Comparison of ENCODE assay signal across 7 mouse cellular contexts in the genomic region with DNA sequence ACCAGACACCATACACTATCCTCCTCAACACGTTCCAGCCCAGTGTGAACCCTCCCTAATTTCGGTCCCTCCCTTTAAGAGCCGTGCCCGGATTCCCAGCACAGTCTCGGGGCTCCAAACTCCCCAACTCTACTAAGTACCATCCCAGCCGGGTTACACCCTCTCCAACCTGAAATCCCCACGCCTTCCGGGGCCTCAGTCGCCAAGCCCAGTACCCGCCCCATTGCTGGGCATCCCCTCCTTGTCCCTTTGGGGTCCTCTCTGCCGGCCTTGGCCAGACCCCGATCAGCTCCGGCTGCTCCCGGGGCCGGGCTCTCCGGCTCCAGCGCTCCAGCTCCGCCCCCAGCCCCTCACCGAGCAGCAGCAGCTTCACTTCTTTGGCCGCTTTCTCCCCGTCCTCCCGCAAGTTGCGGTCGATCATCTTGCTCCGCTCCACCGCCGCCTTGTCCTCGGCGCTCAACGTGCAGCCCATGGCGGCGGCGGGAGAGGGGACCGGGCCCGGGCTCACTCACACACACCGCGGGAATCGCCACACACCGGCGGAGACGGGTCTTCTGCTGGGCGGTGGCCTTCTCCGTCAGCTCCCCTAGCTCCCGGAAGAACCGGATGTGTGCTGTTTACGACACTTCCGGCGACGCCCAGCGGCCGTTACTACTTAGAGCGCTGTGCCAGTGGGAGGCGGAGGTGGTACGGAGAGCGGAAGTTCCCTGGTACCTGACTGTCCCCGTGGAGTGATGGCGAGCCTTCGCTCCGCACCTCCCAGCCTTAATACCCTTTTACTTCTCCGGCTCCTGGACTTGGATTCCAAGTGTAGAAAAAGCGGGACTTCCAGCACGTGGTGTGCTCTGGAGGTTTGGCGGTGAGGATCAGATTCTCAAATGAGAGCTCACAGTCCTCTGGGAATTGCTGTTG. TPM values are rescaled to one million over a fixed set of nuclear protein-coding genes. Genes with fewer than 3 reads are reported as not detected.
A peak's percentile ranks its signal among the peaks of the same experiment; 100 is the strongest.
DNase-seq lines count a peak whose midpoint lies in the region; ATAC-seq lines count a peak whose summit lies in the region.

A gene (minus strand): TSS at position 613 of the 912 bp plus-strand sequence.

- H3K9me3 ChIP-seq in intestine, embryonic 16.5 days (ENCODE audit: control insufficient read depth, low read length): no peaks in the 10 kb centered on the region
- no peaks in the 10 kb centered on the region for H3K9me3 ChIP-seq in midbrain, embryonic 11.5 days (ENCODE audit: control insufficient read depth, low read length)

- ATAC-seq in intestine, embryonic 16.5 days: peak; percentile 96
- peak; percentile 96 for ATAC-seq in midbrain, embryonic 11.5 days (ENCODE audit: low FRiP score)

- DNase-seq in adrenal gland, adult 8-10 months: peak; percentile 90
- DNase-seq in embryo, embryonic 9.5 days (ENCODE audit: extremely low spot score): peak; percentile 91
- peak; percentile 67 to 90 for DNase-seq in gastrocnemius, postnatal 4 days (ENCODE audit: low spot score in 2 of 2)
- DNase-seq in left cerebral cortex, postnatal 36 days (ENCODE audit: low spot score in 2 of 2): peak; percentile 91 to 93
- peak; percentile 99 for DNase-seq in midbrain, embryonic 11.5 days (ENCODE audit: low spot score, missing footprints)
- DNase-seq in skeletal muscle tissue, adult 2 months (ENCODE audit: low read depth, low spot score): peak; percentile 88

- intact Hi-C loops in left cerebral cortex, postnatal 36 days (cut with DNase I): loop anchor here (5.0 to 10.0 kb wide), 3 partner anchors 58 to 451 kb away; a partner anchor contains a TSS

- H3K27me3 ChIP-seq in intestine, embryonic 16.5 days (replicated peaks; ENCODE audit: control insufficient read depth, insufficient read depth, low read length): no peaks in the 10 kb centered on the region
- no peaks in the 10 kb centered on the region for H3K27me3 ChIP-seq in midbrain, embryonic 11.5 days (ENCODE audit: control insufficient read depth, insufficient read depth, low read length)

- WGBS in intestine, embryonic 16.5 days: under 1% methylated on average over 63 of the region's 63 CpGs
- WGBS in midbrain, embryonic 11.5 days: under 1% methylated on average over 63 of the region's 63 CpGs

- H3K27ac ChIP-seq in intestine, embryonic 16.5 days (ENCODE audit: low read length): peak within 1 kb of the TSS; percentile 90
- H3K27ac ChIP-seq in midbrain, embryonic 11.5 days (ENCODE audit: low read depth, low read length): peak within 1 kb of the TSS; percentile 70

- H3K4me3 ChIP-seq in intestine, embryonic 16.5 days (ENCODE audit: low read length): peak within 1 kb of the TSS; percentile 99
- H3K4me3 ChIP-seq in midbrain, embryonic 11.5 days (ENCODE audit: low read depth, low read length): peak within 1 kb of the TSS; percentile 86

- peak within 1 kb of the TSS; percentile 99 for H3K9ac ChIP-seq in intestine, embryonic 16.5 days (ENCODE audit: low read depth, low read length)
- H3K9ac ChIP-seq in midbrain, embryonic 11.5 days (ENCODE audit: low read length): peak within 1 kb of the TSS; percentile 88

- peak within 1 kb of the TSS; percentile 88 for H3K4me2 ChIP-seq in intestine, embryonic 16.5 days (ENCODE audit: low read depth, low read length)
- peak within 1 kb of the TSS; percentile 72 for H3K4me2 ChIP-seq in midbrain, embryonic 11.5 days

- H3K36me3 ChIP-seq in intestine, embryonic 16.5 days (ENCODE audit: control insufficient read depth, insufficient read depth, low read length): no peaks in the 10 kb centered on the region
- no peaks in the 10 kb centered on the region for H3K36me3 ChIP-seq in midbrain, embryonic 11.5 days (ENCODE audit: control insufficient read depth, insufficient read depth, low read length)

- peaks cover 7% of the 10 kb centered on the region for H3K4me1 ChIP-seq in intestine, embryonic 16.5 days (ENCODE audit: control insufficient read depth, insufficient read depth, low read length)
- peaks cover 12% of the 10 kb centered on the region for H3K4me1 ChIP-seq in midbrain, embryonic 11.5 days (ENCODE audit: control insufficient read depth, insufficient read depth, low read length)

RNA-seq across cellular contexts. Expression of the gene that starts here (rescaled TPM):
- total RNA-seq in adrenal gland, adult 8-10 months (2022): 100 to 1,000 TPM; 137 to 154 (median 149) TPM
- total RNA-seq in gastrocnemius, postnatal 4 days (2021): 10 to 100 TPM; 56.6 to 60.5 TPM
- polyA plus RNA-seq in intestine, embryonic 16.5 days (2015; fragmentation: Nextera tagmentation; extraction: Ambion mirVana): 168 and 170 TPM in 2 replicates
- 10 to 100 TPM; 26.9 to 27.0 TPM for total RNA-seq in left cerebral cortex, postnatal 36 days (2021)
- polyA plus RNA-seq in midbrain, embryonic 11.5 days (2014; fragmentation: Nextera tagmentation; extraction: Ambion mirVana): 217 and 240 TPM in 2 replicates

Comparison
In these comparisons a context has a peak if more than half of its experiments do, and no peak if none do; other contexts are left out.
1. Peak in every context shown above with its lines: DNase-seq, ATAC-seq, H3K4me3 ChIP-seq and H3K27ac ChIP-seq.